Mouse (Mus musculus) layer of hippocampus, postnatal 36 days (tissue): ENCODE measurements around the gene Nploc4. TPM values are rescaled to one million over a fixed set of nuclear protein-coding genes. Genes with fewer than 3 reads are reported as not detected.

Experiments used
- DNase-seq, 2 experiments: peaks; one replicate each; pipeline ENCODE4 v3.0.0; 2022
- total RNA-seq, 2 experiments: library from RNA; stranded (reverse); gene quantifications; 2 replicates each; pipeline ENCODE4 v1.2.3; 2021

Gene Nploc4
- total RNA-seq, result 10 to 100 TPM; 59.9 to 64.4 TPM

DNA sequence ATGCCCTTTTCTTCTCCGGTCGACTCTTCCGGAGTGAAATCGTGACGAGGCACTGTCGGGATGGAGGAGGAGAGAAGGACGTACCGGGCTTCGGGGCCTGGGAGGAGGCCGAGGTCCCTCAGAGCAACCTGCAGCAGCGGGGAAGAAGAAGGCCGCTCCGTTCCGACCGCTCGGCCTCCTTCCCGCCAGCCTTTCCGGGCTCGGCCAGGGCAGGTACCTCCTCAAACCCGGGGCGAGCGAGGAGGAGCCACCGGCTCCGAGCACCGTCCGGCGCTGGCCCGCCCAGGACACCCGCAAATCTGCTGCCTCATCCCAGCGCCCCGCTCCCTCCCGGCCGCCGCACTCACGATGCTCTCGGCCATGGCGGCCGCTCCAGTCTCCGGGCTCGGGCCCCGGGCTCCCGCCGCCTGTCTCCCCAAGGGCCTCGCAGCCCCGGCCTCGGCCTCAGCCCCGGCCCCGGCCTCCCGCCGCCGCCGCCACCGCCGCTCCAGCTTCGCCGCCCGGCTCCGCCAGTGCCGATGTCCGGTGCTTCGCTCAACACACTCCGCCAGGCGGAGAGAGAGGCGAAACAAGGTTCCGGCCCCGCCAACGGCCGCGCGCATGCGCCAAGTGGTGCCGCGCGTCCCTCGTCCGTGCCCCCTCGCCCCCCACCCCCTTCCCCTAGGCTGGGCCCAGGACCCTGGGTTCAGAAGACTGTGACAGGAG lies at the start of gene Nploc4:
Nploc4 (minus strand) TSS at position 557 of the 705 bp plus-strand sequence.
- DNase-seq, result peak; percentile 86 to 88

DNA sequence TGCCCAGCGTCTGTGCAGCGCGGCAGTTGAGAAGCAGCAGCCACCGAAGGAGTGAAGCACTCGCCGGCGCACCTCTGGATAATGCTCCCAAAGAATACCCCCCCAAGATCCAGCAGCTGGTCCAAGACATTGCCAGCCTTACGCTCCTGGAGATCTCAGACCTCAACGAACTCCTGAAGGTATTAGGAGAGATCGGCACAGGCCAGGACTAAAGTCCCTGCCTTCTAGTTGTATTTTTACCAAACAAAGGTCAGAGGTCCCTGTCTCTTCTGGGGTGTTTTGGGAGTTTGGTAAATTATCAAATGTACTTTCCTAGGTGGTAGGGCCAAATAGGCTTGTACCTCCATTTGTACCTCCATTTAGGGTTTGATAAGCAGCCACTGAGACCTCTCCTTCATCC lies 47.7 kb upstream of the Nploc4 start:
- no peak for DNase-seq

DNA sequence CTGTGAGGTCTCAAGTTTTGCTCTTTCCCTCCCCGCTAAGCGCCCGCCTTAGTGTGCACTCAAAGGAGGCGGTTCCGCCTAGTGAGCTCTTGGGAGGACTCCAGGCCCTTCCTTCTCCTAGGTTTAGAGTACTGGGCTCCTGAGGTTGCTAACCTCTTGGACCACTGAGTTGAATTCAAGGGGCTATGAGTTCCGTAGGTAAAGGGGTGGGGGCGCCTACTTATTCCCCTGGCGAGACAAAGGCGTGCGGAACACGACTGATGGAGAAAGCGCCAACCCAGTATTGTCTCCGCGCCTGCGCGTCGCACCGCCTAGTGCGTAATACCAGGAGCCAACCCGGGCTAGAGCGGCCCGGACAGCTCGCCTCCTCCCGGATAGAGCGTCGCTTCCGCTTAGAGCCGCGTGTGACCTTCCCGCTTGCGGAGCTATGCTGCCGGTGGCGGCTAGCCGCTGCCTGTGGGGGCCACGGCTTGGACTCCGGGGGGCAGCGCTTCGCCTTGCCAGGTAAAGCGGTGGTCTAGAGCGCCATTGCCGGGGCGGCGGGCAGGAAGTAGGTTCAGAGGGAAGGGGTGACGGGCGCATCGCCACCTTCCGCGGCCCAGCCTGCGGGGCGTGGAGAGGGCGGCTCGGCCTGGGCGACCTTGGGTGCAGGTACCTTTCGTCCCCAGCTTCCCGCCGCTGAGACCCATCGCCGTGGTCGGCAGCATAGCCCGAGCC lies 46.9 kb upstream of the Nploc4 start, which contains the start of gene Mrpl12:
Mrpl12 (plus strand) TSS at position 349 of the 717 bp plus-strand sequence.
- peak; percentile 89 to 91 for DNase-seq

DNA sequence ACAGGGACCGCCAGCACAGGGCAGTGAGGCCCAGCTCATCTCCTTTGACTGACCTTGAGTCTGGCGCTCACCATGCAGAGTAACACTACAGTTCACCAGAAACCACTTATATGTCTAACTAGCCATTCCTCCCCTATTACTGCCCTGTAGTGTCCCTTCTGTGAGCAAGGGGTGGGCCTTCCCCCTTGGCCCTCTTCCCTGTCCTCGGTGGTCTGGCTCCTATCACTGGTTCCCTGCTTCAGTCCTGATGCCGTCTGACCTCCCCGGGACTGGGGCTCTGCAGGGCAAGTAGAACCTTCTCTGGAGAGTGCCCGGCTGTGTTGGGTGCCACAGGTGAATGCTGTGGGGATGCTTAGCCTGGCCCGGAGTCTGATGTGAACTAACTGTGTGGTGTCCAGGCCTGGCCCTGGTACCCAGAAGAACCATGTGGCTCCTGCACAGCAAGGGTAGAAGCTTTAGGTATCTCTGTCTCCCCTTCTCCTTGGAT lies 46.0 kb upstream of the Nploc4 start:
- DNase-seq, result no peak

DNA sequence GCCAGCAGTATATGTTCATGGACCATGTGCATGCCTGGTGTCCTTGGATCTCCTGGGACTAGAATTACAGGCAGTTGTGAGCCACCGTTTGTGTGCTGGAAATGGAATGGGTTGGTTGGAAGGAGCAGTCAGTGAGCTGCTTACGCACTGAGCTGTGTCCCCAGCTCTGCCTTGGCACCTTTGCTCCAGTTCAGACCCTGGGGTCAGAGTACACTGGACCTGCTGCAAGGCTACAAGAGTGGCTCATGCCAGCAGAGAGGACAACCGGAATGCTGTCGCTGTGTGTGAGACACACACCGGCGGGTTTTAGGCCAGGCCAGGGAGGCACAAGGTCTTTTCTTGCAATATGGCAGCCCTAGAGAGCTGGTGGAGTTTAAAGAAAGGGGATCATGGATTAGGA lies 34.5 kb upstream of the Nploc4 start:
- no peak for DNase-seq

DNA sequence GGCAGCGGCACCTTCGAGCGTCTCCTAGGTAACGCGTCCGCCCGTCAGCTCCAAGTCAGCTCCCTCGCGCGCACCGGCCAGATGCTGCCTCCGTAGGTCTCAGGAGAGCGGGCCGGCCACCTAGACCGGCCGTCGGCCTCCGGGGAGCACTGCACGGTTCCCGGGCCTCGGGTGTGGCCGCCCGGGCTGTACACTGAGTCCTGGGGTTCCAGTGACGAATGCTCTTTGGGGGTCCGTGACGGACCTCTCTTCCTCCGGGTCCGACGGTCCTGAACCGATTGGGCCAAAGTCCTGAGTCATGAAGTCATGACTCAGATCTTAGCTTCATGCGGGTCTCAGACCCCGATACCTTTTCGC lies 30.2 kb upstream of the Nploc4 start:
- no peak for DNase-seq

DNA sequence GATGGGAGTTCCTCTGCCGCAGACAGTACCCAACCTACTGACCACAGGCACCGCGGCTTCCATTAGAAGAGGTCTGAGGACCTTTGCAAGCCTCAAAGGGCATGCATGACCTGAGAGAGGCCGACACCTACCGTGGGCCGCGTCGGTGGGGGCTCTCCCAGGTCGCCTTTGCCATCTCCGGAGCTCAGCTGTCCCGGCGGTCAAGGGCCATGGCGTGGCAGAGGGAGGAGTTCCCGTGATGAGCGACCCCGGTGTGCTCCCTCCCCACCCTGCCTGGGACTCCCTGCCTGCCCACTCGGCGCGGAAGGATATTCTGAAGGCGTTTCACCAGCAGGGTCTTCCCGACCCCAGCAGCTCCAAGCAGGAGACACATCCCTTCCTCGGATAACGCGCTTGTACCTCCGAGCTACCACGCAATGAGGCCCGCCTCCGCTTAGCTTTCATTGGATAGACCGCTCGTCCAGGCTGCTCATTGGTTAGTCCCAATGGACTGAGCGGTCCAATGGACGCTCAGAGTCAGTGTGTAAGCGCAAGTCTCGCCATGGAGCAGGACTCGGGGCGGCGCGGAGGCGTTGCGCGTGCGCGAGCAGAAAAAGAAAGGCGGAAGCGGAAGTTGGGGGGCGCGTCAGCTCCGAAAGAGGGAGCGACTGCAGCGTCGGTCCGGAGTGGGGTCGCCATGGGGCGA lies 29.7 kb upstream of the Nploc4 start, which contains the start of gene Arl16:
Arl16 (minus strand) TSS at position 557 of the 685 bp plus-strand sequence.
- peak; percentile 92 to 93 for DNase-seq

DNA sequence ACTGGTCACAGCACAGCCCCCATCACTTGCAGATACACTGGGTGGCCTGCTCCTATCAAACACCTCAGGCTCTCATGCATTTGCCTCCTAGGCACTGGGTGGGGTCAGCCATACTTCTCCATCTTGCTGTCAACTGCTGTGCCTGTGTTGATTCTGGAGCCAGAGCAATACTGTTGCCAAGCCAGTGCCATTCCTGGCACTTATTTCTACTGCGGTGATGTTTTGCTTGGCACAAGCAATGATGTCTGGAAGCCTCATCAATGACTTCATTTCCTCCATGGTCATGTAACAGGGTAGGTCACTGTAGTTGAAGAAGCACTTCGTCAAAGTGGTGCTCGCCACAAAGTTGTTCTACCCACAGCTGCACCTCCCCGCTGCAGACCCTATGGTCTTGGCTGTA lies 28.0 kb upstream of the Nploc4 start:
- DNase-seq, result no peak

DNA sequence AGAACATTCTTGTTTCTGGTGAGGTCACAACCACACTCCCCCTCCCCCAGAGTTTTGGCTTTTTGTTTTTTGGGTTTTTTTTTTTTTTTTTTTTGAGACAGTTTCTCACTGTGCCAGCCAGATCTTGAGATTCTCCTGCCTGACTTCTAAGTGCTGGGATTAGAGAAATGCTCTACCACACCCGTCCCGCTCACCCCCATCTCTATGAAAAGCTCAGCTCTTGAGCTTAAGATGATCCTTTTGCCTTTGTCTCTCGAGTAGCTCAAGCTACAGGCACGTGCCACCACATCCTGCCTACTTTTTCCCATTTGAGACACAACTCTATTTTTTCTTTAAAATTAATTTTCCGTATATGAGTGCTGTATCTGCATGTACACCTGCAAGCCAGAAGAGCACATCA lies 26.9 kb upstream of the Nploc4 start:
- DNase-seq, result no peak

DNA sequence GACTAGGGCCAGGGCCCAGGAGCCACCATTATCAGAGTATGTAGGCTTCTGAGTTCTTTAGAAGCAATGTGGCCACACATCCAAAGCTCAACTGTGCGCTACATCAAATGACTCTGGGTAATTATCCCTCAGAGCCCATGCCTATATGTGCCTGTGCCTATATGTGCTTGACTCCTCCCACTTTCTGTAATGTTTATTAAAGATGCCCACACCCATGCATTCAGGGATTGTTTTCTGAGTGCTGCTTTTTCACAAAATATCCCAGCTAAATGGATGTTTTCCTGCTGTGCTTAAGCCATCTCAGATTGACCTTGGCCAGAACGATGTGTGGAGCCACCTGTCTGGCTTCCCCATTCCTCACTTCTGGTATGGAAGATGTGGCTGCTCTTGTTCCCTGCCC lies 26.0 kb upstream of the Nploc4 start:
- no peak for DNase-seq

DNA sequence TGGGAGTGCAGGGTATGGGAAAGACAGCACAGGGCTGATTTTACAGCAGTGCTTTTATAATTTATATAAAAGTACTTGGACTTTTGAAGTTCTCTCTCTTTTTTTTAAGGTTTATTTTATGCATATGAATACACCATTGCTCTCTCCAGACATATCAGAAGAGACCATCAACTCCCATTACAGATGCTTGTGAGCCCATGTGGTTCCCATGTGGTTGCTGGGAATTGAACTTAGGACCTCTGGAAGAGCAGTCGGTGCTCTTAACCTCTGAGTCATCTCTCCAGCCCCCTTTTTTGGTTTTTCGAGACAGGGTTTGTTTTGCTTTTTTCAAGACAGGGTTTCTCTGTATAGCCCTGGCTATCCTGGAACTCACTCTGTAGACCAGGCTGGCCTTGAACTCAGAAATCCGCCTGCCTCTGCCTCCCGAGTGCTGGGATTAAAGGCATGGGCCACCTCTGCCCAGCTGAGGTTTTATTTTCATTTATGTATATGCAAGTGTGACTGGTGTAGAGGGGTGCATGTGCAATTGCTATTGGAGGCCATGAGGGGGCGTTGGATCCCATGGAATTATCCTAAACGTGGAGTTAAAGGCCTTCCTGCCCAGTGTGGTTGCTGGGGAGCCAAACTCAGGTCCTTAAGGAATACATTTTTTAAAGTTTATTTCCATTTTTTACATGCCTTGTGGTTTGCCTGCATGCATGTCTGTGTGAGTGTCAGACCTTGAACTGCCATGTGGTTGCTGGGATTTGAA lies 21.5 kb upstream of the Nploc4 start:
- DNase-seq, result no peak

DNA sequence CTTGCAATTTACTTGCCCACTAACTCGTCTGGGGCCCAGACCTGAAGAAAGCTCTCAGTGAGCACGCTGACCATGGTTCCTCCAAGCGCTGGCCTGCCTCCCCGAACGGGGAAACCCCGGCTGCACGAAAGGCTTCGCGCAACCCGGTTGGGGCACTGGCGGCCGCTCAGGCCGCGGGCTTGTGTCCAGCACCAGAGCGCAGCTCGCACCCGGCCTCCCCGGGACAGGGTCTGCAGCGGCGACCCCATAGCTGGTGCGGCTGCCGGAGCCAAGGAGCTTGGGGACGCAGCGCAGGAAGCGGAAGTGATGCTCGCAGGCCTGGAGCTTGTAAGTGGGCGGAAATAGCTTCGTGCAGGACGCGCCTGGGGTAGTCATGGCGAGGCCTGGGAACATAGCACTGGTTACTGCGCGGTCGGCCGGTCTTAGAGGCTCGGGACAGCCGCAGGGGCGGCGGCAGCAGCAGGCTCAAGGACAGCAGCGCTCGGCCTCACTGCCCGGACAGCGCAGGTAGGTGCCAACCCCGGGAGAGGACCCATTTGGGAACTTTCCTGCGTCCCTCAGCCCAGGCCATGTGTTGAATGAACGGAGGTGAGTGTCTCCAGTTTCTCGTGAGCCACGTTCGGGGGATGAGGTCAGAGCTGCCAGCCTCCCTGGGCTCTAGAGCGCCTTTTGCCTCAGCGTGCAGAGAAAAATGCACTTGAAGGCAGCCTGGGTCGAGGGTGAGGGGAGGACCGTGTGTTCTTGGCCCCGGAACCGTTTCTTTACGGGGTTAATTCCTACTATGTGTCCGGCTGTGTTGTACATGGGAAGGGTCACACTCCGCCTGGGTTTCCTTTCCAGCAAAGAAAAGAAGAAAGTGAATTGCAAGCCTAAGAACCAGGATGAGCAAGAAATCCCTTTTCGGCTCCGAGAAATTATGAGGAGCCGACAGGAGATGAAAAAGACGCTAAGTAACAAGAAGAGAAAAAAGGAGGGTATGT lies 20.6 kb upstream of the Nploc4 start, which contains the start of the genes Oxld1 and Ccdc137:
Oxld1 (minus strand) TSS at position 297 of the 980 bp plus-strand sequence.
Ccdc137 (plus strand) TSS at position 344 of the 980 bp plus-strand sequence.
- peak; percentile 79 to 84 for DNase-seq

DNA sequence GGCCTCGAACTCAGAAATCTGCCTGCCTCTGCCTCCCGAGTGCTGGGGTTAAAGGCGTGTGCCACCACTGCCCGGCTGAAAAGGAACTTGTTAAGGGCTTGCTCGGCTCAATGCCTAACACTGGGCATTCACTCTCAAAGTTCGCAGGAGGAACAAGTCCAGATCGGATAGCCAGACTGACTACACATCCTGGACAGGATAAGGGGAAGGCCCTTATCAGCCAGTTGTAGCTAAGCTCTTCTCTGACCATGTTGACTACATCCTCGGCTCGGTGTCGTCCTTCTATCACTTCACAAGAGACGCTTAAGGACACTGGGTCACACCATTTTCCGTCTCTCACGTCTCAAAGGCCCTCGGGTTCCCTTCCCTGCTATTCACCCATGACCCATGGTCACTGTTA lies 19.9 kb upstream of the Nploc4 start:
- DNase-seq, result no peak

DNA sequence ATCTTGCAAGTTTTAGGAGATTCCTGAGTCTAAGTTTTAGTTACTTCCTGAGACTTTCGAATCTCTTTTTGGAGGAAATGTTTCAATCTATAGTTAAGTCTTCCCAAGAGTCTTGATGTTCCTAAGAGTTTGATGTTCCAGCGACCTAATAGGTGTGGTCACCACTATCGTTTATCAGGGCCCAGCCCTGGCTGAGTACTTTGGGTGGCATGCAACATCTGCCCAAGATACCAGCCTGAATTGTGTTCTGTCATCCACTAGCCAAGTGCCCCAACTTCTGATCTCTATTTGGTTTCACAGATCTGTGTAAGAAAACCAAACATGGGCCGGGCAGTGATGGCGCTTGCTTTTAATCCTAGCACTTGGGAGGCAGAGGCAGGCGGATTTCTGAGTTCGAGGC lies 17.9 kb upstream of the Nploc4 start:
- DNase-seq, result no peak

DNA sequence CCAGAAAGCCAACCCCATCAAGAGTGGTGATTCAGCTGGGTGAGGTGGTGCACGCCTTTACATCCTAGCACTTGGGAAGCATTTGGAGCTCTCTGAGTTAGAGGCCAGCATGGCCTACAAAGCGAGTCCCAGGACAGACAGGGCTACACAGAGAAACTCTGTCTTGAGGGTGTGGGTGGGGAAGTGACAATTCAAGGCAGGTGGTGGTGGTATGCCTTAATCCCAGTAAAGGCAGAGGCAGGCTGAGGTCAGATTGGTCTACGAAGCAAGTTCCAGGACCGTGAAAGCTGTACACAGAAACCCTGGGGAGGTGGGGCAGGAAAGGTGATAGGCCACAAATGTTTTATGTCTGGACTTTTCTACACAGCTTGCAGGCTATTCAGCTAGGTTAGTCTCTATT lies 17.5 kb upstream of the Nploc4 start:
- DNase-seq, result no peak

DNA sequence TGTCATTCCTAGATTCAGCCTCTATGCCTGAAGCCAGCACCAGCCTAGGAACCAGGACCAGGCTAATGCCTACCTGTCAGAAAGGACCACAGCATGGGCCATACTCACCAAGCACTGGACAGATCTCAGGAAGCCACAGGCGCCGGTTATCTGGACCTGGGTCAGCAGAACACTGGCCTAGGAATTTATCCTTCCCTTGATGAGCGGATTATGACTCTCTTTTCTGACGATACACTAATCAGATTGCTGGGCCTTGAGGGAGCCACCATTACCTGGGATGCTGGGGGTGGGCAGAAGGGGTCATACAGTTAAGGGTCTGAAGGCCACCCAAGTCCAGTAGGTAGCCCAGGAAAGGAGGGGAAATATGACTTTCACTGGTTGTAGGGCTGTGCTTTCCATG lies 15.8 kb upstream of the Nploc4 start, which contains the start of gene Pde6g:
Pde6g (minus strand) TSS at position 195 of the 400 bp plus-strand sequence.
- DNase-seq, result no peak

DNA sequence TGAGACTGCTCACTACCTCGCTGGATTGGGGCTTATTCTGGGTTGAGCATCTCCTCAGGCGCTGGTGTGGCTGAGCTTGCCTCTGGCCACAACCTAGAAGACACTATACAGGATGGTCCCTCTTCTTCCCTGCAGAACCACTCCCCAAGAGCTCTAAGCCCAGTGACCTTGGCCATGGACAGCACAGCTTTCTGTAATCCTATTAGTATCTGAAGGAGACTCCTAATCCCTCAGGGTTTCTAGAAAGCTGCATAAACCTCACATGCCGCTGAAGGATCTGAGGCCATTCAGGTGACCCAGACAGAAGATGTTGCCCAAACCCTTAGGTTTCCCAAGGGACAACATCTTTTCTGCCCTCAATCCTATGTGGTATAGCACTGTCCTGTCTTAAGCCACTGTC lies 14.7 kb upstream of the Nploc4 start:
- DNase-seq, result no peak

DNA sequence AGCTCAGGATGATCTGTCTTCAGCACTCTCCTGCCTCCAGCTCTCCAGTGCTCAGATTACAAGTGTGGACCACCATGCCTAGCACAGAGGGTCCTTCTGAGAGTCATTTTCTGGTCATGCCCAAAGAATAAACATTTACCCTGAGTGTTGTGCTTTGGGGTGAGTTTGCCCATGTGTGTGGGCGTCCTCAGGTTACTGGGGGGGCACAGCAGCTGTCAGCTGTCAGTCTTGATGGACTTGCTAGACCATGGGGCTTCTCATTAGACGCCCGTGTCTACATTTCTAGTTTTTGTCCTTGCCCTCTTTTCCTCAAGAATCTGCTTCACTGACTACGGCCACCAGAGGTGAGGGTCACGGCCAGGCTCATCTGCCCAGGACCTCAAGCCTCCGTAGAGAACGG lies 9.7 kb upstream of the Nploc4 start:
- no peak for DNase-seq

DNA sequence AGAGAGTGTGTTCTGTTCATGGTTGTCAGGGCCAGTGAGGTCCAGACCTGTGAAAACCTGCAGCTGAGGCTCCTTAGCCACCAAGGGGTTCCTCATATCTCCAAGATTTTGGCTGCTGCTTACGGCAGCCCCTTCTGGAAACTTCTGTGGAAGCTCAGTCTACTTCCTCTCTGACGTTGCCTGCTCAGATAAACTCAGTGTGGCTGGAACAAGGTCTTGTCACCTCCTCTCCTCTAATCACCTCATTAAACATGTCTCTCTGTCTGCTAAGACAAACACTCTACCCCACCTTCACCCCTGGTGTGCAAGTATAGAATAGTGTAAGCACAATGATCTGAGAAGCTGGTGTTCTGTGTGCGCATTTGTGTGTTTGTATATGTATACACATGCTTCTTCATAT lies 8.0 kb upstream of the Nploc4 start:
- no peak for DNase-seq

DNA sequence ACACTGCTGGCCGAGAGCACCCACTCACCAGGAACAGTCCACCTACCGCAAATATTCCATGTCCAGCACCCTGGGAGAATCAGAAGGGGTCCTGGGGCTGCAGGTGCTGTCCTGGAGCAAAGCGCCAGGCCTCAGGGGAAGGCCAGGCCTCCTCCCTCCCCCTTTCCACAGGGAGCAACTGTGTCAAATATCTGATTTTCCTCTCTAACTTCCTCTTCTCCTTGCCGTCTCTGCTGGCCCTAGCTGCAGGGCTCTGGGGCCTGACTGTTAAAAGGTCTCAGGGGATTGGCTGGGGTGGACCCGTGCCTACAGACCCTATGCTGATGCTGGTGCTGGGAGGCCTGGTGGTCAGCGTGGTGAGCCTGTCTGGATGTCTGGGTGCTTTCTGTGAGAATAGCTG lies 6.6 kb upstream of the Nploc4 start:
- no peak for DNase-seq

DNA sequence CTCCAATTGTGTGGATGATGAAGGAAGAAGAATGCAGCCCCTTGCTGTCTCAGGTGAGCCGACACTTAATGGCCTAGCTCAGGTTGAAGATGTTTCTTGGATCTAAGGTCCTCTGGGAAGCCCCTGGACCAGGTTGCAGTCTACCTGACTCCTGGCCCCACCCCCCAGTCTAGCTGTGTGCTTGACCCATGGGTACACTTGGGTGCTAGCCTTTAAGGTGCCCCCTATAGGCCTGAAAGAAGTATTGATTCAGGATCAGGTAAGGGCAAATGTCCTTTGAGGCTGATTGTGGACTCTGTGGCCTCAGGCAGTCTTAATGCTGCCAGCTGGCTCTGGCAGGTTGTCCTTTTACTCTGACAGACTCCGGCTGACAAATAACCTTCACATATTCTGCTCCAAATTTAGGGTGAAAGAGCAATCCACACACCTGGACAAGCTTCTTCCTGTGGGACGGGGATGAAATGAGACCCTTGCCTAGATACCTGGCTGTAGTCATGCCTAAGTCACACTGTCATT lies 5.3 kb upstream of the Nploc4 start:
- no peak for DNase-seq
